Mouse (Mus musculus) cerebellum, adult 9-10 months (tissue): Measurements from ENCODE around the gene Gpr142.
A peak's percentile ranks its signal among the peaks of the same experiment; 100 is the strongest.

Experiments used
- DNase-seq: peaks from one replicate; pipeline ENCODE4 v3.0.0; 2022

Gpr142 gene

GRCm38 (mm10) chr11:114802540-114803267 lies 4.0 kb downstream of the Gpr142 start:
- DNase-seq: no peak

GRCm38 (mm10) chr11:114803990-114804389 lies 5.3 kb downstream of the Gpr142 start:
- no peak for DNase-seq

- DNase-seq: no peak
Observed at GRCm38 (mm10) chr11:114807025-114807424, 8.3 kb downstream of the Gpr142 start.

- peak; percentile 79 for DNase-seq
Observed at GRCm38 (mm10) chr11:114807686-114808427, 9.1 kb downstream of the Gpr142 start.

GRCm38 (mm10) chr11:114809371-114809770 lies 10.6 kb downstream of the Gpr142 start:
- no peak for DNase-seq

- no peak for DNase-seq
Observed at GRCm38 (mm10) chr11:114810344-114810743, 11.6 kb downstream of the Gpr142 start.

GRCm38 (mm10) chr11:114812731-114813240 lies 14.1 kb downstream of the Gpr142 start:
- peak; percentile 96 for DNase-seq

GRCm38 (mm10) chr11:114814873-114815592 lies 16.3 kb downstream of the Gpr142 start:
- DNase-seq: no peak

- DNase-seq: no peak
Observed at GRCm38 (mm10) chr11:114816934-114817333, 18.2 kb downstream of the Gpr142 start.

- DNase-seq: no peak
Observed at GRCm38 (mm10) chr11:114818185-114818584, 19.5 kb downstream of the Gpr142 start.

- DNase-seq: no peak
Observed at GRCm38 (mm10) chr11:114819110-114819509, 20.4 kb downstream of the Gpr142 start.

GRCm38 (mm10) chr11:114820444-114820843 lies 21.7 kb downstream of the Gpr142 start:
- DNase-seq: no peak

GRCm38 (mm10) chr11:114821325-114821724 lies 22.6 kb downstream of the Gpr142 start:
- no peak for DNase-seq

GRCm38 (mm10) chr11:114822727-114823126 lies 24.0 kb downstream of the Gpr142 start:
- peak; percentile 85 for DNase-seq

- DNase-seq: no peak
Observed at GRCm38 (mm10) chr11:114823199-114823725, 24.5 kb downstream of the Gpr142 start.

GRCm38 (mm10) chr11:114826686-114827085 lies 28.0 kb downstream of the Gpr142 start:
- DNase-seq: no peak

- DNase-seq: peak; percentile 95
Observed at GRCm38 (mm10) chr11:114829499-114830432, 31.0 kb downstream of the Gpr142 start.

- no peak for DNase-seq
Observed at GRCm38 (mm10) chr11:114830433-114830773, 31.7 kb downstream of the Gpr142 start.

GRCm38 (mm10) chr11:114833166-114833565 lies 34.4 kb downstream of the Gpr142 start:
- DNase-seq: no peak

GRCm38 (mm10) chr11:114843818-114844463 lies 45.2 kb downstream of the Gpr142 start:
- no peak for DNase-seq

GRCm38 (mm10) chr11:114844464-114845220 lies 45.9 kb downstream of the Gpr142 start:
- DNase-seq: no peak
